Mouse (Mus musculus): ENCODE results near the gene Tmem63a.

- TF ChIP-seq CTCF (IDR thresholded peaks at IDR 0.05; ENCODE audit: extremely low read depth, insufficient read depth, low read length) (no peak), POLR2A (IDR thresholded peaks at IDR 0.05; ENCODE audit: extremely low read depth, insufficient read depth, low read length) (no peak)
Measured at GRCm38 (mm10) chr1:180986701-180987100, 44.6 kb downstream of the Tmem63a start.
